Mouse (Mus musculus): ENCODE data around the gene Map4k4.

Map4k4 gene

DNA sequence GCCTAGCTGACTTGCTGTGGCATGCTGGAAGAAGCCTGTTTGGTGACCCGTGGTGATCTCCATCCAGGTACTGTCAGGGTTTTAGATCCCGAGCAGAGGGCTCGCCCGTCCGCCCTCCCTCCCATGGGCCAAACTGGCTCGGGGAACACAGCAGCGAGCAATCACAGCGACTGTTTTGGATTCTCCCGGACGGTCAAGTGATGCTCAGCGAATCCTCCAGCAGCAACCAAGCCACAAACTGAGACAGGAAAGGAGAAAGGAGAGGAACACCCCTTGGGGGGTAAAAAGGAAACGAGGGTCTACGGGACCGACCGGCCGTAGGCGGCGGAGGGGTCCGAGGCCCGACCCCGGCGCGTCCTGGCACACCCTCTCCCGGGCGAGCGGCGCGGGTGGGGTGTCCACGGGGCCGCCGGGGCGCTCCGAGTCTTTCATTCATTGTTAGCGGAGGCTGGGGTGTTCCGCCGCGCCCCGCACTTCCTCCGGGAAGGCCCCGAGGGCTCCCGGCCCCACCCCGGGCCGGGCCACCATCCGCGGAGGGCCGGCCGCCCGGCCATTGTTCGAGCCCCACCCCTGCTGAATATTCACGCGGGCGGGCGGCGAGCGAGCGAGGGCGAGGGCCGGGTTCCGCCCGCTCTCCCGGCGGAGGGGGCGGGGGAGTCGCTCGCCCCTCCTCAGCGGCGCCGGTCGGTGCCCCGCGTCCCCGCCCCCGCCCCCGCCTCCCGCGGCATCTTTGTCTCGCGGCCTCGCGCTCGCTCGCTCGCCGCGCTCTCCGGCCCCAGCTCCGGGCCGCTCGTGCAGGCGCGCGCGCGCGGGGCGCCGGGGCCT, at the start of gene Map4k4:
TSS of gene Map4k4 (plus strand) at position 733 of the 825 bp plus-strand sequence.
- peak; percentile 82 for DNase-seq

DNA sequence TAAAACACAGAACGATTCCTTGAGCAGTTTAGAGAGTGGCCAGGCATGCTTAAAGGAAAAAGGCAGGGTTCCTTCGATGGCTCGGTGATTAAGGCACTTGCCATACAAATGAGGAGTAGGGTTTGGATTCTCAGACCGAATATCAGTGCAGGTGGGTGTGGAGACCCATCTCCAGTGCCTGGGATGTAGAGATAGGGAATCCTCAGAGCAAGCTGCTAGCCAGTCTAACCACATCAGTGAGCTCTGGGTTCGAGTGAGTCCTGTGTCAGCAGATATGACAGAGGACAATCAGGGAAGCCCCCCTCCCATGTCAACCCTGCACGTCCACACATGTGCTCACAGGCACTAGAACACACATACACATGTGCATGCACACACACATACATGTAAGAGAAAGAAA, 44.8 kb upstream of the Map4k4 start:
- no peak for DNase-seq

- DNase-seq: peak; percentile 82
Measured at GRCm38 (mm10) chr1:39856795-39857447, 43.8 kb upstream of the Map4k4 start.

- peak; percentile 81 for DNase-seq
Measured at GRCm38 (mm10) chr1:39857448-39857820, 43.3 kb upstream of the Map4k4 start.

DNA sequence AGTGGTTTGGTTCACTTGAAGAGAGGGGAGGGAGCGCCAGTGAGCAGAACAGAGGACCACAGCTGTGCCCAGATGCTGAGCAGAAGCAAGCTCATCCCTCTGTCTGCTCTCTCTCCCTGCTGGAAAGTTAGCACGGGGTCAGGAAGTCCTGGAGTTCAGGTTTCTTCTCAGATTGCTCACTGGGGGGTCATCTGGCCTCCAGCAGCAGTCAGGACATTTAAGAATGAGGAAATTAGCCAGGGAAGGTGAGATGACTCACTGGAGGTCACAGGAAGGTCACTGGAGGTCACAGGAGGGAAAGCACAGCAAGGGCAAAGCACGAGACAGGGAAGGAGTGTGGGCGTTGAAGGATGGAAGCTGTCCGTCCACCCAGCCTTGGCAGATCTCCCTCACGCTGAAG, 41.5 kb upstream of the Map4k4 start:
- peak; percentile 36 for DNase-seq

- DNase-seq: no peak
Measured at GRCm38 (mm10) chr1:39866367-39867141, 34.2 kb upstream of the Map4k4 start.

GRCm38 (mm10) chr1:39867142-39867525, 33.6 kb upstream of the Map4k4 start:
- peak; percentile 79 for DNase-seq

GRCm38 (mm10) chr1:39867966-39868593, 32.6 kb upstream of the Map4k4 start:
- DNase-seq: peak; percentile 57

DNA sequence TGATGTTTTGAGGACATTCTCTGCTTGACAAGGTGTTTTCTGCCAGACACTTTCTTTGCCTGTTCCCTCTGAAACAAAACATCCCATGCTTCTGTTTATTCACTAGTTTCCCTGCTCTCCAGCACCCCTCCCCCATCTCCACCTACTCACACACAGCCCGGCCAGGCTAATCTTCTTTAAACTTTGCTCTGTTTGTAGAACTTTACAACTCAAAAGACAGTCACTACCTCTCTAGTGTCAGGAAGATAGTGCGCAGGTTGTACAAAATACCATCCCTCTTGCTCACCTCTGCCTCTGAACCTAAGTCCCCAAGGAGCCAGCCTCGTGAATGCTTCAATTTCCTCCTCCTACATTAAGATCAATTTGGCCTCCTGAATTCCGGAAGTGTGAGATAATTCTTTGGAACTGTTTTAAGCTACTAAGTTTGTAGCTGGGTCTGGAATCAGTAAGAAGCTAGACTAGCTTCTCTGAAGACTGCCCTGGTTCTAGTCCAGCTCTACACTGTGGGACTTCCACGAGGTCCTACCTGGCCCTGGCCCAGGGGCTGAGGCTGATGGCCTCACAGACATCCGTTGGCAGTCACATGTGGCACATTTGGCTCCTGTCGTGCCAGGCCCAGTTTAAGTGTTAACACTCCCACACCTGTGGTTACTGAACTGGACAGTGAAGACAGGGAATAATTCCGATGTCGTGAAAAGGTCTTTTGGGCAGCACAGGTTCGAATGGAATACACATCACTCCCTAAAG, 31.7 kb upstream of the Map4k4 start:
- DNase-seq: peak; percentile 79

GRCm38 (mm10) chr1:39869721-39870201, 31.0 kb upstream of the Map4k4 start:
- peak; percentile 65 for DNase-seq

GRCm38 (mm10) chr1:39877981-39878380, 22.7 kb upstream of the Map4k4 start:
- no peak for DNase-seq

GRCm38 (mm10) chr1:39882505-39882904, 18.2 kb upstream of the Map4k4 start:
- DNase-seq: no peak

DNA sequence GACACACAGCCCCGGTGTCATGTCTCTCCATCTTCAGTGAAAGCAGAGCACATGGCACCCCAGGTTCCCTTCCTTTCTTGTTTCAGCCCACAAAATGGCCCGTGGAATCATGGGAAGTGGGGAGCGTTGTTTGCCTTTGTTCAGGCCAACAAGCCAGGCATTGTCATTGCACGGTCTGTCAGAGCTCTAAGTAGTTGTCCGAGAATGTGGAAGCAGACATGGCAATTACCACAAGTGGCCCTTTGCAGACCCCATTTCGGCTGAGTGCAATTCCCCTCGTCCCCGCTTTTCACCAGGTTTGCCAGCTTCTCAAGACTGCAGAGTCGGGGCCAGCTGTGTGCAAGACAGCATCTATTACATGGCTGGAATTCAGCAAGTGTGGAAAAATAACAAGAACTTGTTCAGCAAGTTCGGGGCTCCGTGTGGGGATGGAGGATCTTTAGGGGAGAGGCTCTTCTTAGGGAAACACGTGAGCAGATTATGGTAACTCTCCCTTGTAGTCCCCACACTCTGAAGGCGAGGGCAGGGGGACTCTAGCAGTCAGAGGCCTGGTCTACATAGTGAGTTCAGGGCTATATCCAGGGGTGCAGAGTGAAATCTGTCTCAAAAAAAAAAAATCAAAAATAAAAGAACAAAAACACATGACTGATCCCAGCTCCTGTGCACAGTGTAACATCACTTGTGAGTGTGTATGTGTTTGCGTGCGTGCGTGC, 15.8 kb upstream of the Map4k4 start:
- no peak for DNase-seq

DNA sequence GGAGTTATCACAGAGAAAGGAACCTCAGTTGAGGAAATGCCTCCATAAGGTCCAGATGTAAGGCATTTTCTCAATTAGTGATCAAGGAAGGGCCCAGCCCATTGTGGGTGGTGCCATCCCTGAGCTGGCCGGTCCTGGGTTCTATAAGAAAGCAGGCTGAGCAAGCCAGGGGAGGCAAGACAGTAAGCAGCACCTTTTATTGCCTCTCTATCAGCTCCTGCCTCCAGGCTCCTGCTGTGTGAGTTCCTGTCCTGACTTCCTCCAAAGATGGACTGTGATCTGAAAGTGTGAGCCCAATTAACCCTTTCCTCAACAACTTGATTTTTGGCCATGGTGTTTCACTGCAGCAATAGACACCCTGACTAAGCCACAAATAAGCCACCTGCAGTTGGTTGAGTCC, 12.7 kb upstream of the Map4k4 start:
- no peak for DNase-seq

GRCm38 (mm10) chr1:39889429-39889828, 11.3 kb upstream of the Map4k4 start:
- no peak for DNase-seq

DNA sequence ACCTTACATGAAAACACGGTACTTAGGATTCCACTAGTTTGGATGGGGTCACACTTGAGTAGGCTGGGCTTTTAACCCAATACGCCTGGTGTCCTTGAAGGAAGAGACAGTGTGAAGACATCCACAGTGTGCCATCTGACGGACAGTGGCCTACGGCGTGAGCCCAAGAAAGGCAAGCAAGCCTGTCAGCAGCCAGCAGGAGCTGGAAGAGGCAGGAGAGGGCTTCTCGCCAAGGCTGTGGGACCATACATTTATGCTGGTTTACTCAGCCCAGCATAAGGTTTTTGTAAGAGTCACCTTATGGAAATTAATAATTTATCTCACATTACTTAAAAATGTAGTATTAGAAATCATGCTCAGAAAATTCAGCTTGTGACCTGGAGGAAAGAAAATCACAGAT, 10.7 kb upstream of the Map4k4 start:
- no peak for DNase-seq

DNA sequence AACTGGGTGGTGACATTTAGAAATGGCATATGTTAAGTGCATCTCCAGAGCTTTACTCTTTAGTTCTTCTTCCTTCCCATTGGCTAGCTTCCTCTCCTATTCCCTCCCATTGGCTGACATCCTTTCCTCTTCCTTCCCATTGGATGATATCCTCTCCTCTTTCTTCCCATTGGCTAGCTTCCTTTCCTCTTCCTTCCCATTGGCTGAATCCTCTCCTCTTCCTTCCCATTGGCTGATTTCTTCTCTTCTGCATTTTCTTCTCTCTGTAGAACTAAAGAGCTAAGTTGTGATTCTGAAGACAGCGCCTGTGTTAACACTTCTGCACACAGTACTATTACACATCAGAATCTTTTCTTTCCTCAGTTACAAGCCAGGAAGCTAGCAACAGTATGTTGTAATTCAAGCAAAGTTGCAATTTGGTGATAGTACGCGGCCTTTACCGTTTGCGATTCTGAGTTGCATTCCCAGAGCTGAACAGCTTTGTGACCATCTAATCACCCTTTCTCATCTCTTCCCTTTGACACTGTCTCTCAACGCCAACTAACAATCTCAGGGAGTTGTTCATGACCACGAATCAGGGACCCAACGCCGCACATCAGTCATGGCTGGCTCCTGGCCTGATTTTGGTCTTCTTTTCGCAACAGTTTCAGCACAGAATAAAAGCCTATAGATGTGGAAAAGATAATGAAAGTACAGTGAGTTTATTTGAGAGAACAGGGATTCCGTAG, 7.4 kb upstream of the Map4k4 start:
- DNase-seq: no peak

GRCm38 (mm10) chr1:39895097-39895496, 5.6 kb upstream of the Map4k4 start:
- DNase-seq: no peak

- DNase-seq: no peak
Measured at GRCm38 (mm10) chr1:39895506-39895905, 5.2 kb upstream of the Map4k4 start.

- DNase-seq: no peak
Measured at GRCm38 (mm10) chr1:39896581-39896980, 4.1 kb upstream of the Map4k4 start.

DNA sequence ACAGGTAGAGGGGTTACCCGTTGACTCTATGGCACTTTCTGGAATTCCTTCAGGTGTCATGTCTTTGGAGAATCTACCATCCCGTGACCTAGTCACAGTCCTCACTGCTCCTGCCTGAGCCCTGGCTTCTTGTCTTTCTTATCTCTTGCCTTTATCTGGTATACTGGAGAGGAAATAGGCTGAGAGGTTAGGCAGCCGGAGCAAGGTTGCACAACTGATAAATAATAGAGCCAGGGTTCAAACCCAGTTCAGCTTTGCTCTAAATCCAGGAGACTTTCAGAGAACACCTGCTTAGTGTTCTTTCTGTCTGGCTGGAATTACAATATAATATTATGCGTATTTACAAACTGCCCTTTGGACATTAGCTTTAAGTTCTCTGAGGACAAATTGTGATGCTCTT, 2.0 kb upstream of the Map4k4 start:
- no peak for DNase-seq
